Mouse (Mus musculus): Measurements from ENCODE around the gene Lzic. TPM values are rescaled to one million over a fixed set of nuclear protein-coding genes. Genes with fewer than 3 reads are reported as not detected.

Gene Lzic
- polyA plus RNA-seq, 1 experiment from 2014 or later: 11.9 TPM

- H3K4me1 ChIP-seq (replicated peaks): 0 out of 2 replicates have a peak, but pooled peaks cover 6% of the 10 kb centered on the region
- no peak overlapping the region for H3K4me2 ChIP-seq
- H3K9me3 ChIP-seq (replicated peaks): no peaks in the 10 kb centered on the region
- no peak overlapping the region for H3K9ac ChIP-seq
- WGBS (ENCODE audit: insufficient replicate concordance): 74% methylated on average over 15 of the region's 15 CpGs
- no peak overlapping the region for H3K27ac ChIP-seq (replicated peaks)
- ATAC-seq (ENCODE audit: insufficient read depth): no peak
- H3K36me3 ChIP-seq (replicated peaks): no peaks in the 10 kb centered on the region
- no peaks in the 10 kb centered on the region for H3K27me3 ChIP-seq
- H3K4me3 ChIP-seq (replicated peaks): no peak overlapping the region
Observed at GRCm38 (mm10) chr4:149527621-149528354, 42.8 kb downstream of the Lzic start.

DNA sequence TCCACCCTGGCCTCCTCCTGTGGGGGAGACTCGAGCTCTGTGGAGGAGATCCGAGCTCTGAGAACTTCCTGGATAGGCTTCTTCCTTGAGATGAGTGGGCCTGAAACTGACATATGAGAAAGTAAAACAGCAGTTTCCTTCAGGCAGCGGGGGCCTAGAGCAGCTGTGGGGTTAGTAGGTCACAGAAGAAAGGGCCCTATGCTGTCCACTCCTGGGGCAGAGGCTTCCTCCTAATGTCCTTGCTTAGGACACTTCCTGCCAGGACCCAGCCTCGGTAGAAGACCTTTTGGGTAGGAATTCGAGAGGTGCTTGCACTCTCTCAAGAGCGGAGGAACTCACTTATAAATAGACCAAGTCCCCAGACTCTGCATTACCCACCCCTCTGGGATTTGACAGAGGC is 44.7 kb downstream of the Lzic start:
- H3K27ac ChIP-seq (replicated peaks): no peak overlapping the region
- ATAC-seq (ENCODE audit: insufficient read depth): no peak
- 46% methylated on average over 6 of the region's 6 CpGs for WGBS (ENCODE audit: insufficient replicate concordance)

GRCm38 (mm10) chr4:149539441-149539840 is 54.4 kb downstream of the Lzic start:
- H3K4me1 ChIP-seq (replicated peaks): 0 out of 2 replicates have a peak, but pooled peaks cover 3% of the 10 kb centered on the region

More for the DNA sequence above, 44.7 kb downstream of the Lzic start:
- H3K4me3 ChIP-seq (replicated peaks): no peak overlapping the region
- no peak overlapping the region for H3K4me2 ChIP-seq
- 0 out of 2 replicates have a peak, but pooled peaks cover 6% of the 10 kb centered on the region for H3K4me1 ChIP-seq (replicated peaks)
- H3K36me3 ChIP-seq (replicated peaks): no peaks in the 10 kb centered on the region
- no peaks in the 10 kb centered on the region for H3K27me3 ChIP-seq
- H3K9me3 ChIP-seq (replicated peaks): no peaks in the 10 kb centered on the region
- no peak overlapping the region for H3K9ac ChIP-seq

DNA sequence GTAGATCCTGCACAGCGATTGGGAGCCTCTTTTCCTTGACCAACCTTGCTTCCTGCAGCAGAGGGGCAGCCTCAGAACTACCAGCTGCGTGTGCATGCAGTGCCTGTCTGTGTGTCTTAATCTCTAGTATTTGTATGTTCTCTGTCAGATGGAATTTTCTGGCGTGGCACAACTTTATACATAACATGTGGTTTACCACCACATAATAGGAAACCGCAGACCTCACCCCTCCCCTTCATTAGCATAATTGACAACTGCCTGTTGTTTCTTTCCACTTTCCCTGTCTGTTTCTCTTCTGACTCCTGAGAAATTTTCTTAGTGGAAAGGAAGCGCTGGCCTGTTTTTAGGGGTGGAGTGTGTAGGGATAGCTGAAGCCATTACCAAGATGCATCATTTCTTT is 56.9 kb downstream of the Lzic start:
- no peaks in the 10 kb centered on the region for H3K36me3 ChIP-seq (replicated peaks)
- ATAC-seq (ENCODE audit: insufficient read depth): no peak
- H3K4me1 ChIP-seq (replicated peaks): peaks cover 3% of the 10 kb centered on the region; the same call in 1 of the 2 replicates
- no peak overlapping the region for H3K9ac ChIP-seq
- 36% methylated on average over 5 of the region's 5 CpGs for WGBS (ENCODE audit: insufficient replicate concordance)
- no peaks in the 10 kb centered on the region for H3K9me3 ChIP-seq (replicated peaks)
- no peak overlapping the region for H3K4me3 ChIP-seq (replicated peaks)
- H3K27me3 ChIP-seq: no peaks in the 10 kb centered on the region
- H3K27ac ChIP-seq (replicated peaks): no peak overlapping the region
- no peak overlapping the region for H3K4me2 ChIP-seq

More at GRCm38 (mm10) chr4:149539441-149539840, 54.4 kb downstream of the Lzic start:
- H3K9ac ChIP-seq: no peak overlapping the region
- no peak for ATAC-seq (ENCODE audit: insufficient read depth)
- 62% methylated on average over 8 of the region's 8 CpGs for WGBS (ENCODE audit: insufficient replicate concordance)
- H3K4me2 ChIP-seq: no peak overlapping the region
- no peak overlapping the region for H3K27ac ChIP-seq (replicated peaks)
- no peaks in the 10 kb centered on the region for H3K27me3 ChIP-seq
- no peaks in the 10 kb centered on the region for H3K36me3 ChIP-seq (replicated peaks)
- H3K4me3 ChIP-seq (replicated peaks): no peak overlapping the region
- no peaks in the 10 kb centered on the region for H3K9me3 ChIP-seq (replicated peaks)

- no peaks in the 10 kb centered on the region for H3K36me3 ChIP-seq (replicated peaks)
- no peak overlapping the region for H3K9ac ChIP-seq
- ATAC-seq (ENCODE audit: insufficient read depth): no peak
- no peak overlapping the region for H3K4me3 ChIP-seq (replicated peaks)
- no peaks in the 10 kb centered on the region for H3K27me3 ChIP-seq
- WGBS (ENCODE audit: insufficient replicate concordance): 69% methylated on average over 12 of the region's 12 CpGs
- H3K27ac ChIP-seq (replicated peaks): no peak overlapping the region
- H3K4me1 ChIP-seq (replicated peaks): peaks cover 3% of the 10 kb centered on the region; the same call in 1 of the 2 replicates
- no peaks in the 10 kb centered on the region for H3K9me3 ChIP-seq (replicated peaks)
- no peak overlapping the region for H3K4me2 ChIP-seq
Observed at GRCm38 (mm10) chr4:149542431-149542830, 57.4 kb downstream of the Lzic start.

DNA sequence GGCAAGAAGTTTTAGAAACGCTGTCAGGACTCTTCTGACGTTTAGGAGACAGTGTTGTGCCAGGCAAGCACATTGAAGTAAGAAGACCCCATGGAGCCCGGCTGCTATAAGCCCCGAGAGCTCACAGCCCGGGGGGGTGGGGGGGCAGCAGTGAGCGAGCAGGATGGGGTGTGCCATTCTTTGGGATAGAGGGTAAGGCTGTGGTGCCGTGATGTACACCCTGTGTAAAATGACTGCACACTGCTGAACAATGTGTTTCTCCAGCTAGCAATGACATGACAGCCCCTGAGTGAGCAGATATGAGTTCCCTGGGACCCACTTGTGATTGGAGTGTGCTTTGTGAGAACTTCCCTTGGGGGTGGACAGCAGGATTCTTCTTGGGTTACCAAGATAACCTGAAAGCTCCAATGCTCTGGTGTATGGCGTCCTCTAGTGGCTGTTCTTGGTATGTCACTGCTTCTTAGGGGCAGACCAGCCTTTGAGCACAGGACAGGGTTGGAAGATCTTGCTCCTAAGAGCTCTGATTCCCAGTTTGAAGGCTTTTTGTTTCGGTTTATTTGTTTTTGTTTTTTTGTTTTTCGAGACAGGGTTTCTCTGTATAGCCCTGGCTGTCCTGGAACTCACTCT is 58.0 kb downstream of the Lzic start:
- ATAC-seq (ENCODE audit: insufficient read depth): no peak
- 42% methylated on average over 10 of the region's 10 CpGs for WGBS (ENCODE audit: insufficient replicate concordance)
- peaks cover 3% of the 10 kb centered on the region; the same call in 1 of the 2 replicates for H3K4me1 ChIP-seq (replicated peaks)

DNA sequence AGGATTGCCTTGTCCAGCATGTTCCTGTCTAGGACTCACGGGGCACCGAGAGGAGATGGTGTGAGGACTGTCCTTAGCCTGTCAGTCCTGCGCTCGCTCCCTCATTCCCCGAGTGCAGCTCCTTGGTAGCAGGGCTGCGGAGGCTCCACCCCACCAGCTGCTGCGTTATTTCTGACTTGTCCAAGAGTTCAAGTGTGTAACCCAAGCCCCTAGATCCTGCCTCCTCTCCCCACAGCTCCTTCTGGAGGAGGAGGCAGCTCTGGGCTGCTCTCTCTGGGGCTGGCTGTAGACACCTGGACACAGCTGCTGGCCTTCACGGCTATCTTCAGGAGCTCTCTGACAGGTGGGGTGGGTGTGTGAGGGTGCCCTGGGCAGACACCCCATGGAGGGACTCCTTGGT is 59.9 kb downstream of the Lzic start:
- Histone ChIP-seq H3K4me3 (replicated peaks) (no peak overlapping the region), H3K27ac (replicated peaks) (no peak overlapping the region), H3K4me2 (no peak overlapping the region), H3K9ac (no peak overlapping the region), H3K9me3 (replicated peaks) (no peaks in the 10 kb centered on the region), H3K36me3 (replicated peaks) (no peaks in the 10 kb centered on the region), H3K4me1 (replicated peaks) (peaks cover 3% of the 10 kb centered on the region; the same call in 1 of the 2 replicates), H3K27me3 (no peaks in the 10 kb centered on the region)
- 66% methylated on average over 8 of the region's 8 CpGs for WGBS (ENCODE audit: insufficient replicate concordance)
- no peak for ATAC-seq (ENCODE audit: insufficient read depth)

More for the DNA sequence above, 58.0 kb downstream of the Lzic start:
- Histone ChIP-seq H3K9ac (no peak overlapping the region), H3K9me3 (replicated peaks) (no peaks in the 10 kb centered on the region), H3K36me3 (replicated peaks) (no peaks in the 10 kb centered on the region), H3K4me3 (replicated peaks) (no peak overlapping the region), H3K27ac (replicated peaks) (no peak overlapping the region), H3K4me2 (no peak overlapping the region), H3K27me3 (no peaks in the 10 kb centered on the region)

Small RNA genes lying within 50 kb of the gene (microRNA-seq; reads per million reads assigned to microRNA genes)
- gene Mir5616: not detected

Other genes starting within 250 kb of the Lzic start
- 5.6 and 6.0 TPM in 2 replicates for gene Kif1b, start 177.5 kb upstream of the Lzic start, polyA plus RNA-seq (2015; fragmentation: Nextera tagmentation; extraction: Ambion mirVana)
- 10.2 and 14.8 TPM in 2 replicates for gene Ube4b, start 58.5 kb upstream of the Lzic start, polyA plus RNA-seq (2015; fragmentation: Nextera tagmentation; extraction: Ambion mirVana)
- gene Rbp7, start 30.3 kb upstream of the Lzic start, polyA plus RNA-seq (2015; fragmentation: Nextera tagmentation; extraction: Ambion mirVana): not detected in 2 replicates
- gene Tmem274, start 7.9 kb upstream of the Lzic start, polyA plus RNA-seq (2015; fragmentation: Nextera tagmentation; extraction: Ambion mirVana): 0.20 TPM in 1 of 2 replicates, not detected in the other
- 5.1 and 5.3 TPM in 2 replicates for gene Nmnat1, start within 50 bp of the Lzic start, polyA plus RNA-seq (2015; fragmentation: Nextera tagmentation; extraction: Ambion mirVana)
- gene Ctnnbip1, start 33.0 kb downstream of the Lzic start, polyA plus RNA-seq (2015; fragmentation: Nextera tagmentation; extraction: Ambion mirVana): 5.9 and 6.9 TPM in 2 replicates
- 2.0 and 2.5 TPM in 2 replicates for gene Clstn1, start 101.2 kb downstream of the Lzic start, polyA plus RNA-seq (2015; fragmentation: Nextera tagmentation; extraction: Ambion mirVana)
- 7.2 and 7.3 TPM in 2 replicates for gene Pik3cd, start 217.3 kb downstream of the Lzic start, polyA plus RNA-seq (2015; fragmentation: Nextera tagmentation; extraction: Ambion mirVana)